In the genomic region with DNA sequence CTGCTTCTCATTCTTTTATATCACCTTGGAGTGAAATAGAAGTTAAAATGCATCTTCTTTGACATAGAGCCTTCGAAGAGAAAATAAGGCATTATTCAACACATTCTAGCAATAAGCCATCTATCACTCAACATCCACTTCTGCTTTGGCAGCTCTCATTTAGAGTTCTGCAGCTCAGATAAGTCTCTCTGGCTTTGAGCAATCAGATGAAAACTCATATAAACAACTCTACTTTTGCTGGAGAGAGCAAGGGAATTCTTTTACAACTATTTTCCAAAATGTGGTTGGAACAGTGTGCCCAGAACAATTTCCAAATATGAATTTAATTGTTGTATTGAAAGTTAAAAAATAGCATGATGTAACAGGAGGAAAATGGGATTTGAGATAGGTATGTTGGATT, we compare ENCODE assay signal across 14 mouse cellular contexts.
"Had no signal": no experiment of that assay in that cellular context is flagged by ENCODE, and none has a peak within 500 bp of the region (broad histone marks: within the 10 kb centered on the region; RNA-seq: fewer than 3 reads in every experiment).

No protein-coding gene starts in this region.

- H3K27ac ChIP-seq: liver, embryonic 15.5 days; macrophage; midbrain, embryonic 13.5 days; midbrain, embryonic 15.5 days; neural tube, embryonic 12.5 days had no signal

- H3K4me2 ChIP-seq: liver, embryonic 15.5 days; lung, embryonic 14.5 days; midbrain, embryonic 11.5 days; midbrain, embryonic 13.5 days; midbrain, embryonic 15.5 days; neural tube, embryonic 12.5 days had no signal

- H3K4me3 ChIP-seq: liver, embryonic 15.5 days; megakaryocyte, embryonic 14.5 days; midbrain, embryonic 13.5 days; midbrain, embryonic 15.5 days; neural tube, embryonic 12.5 days had no signal

- H3K9me3 ChIP-seq: liver, embryonic 15.5 days; megakaryocyte, embryonic 14.5 days; midbrain, embryonic 13.5 days; midbrain, embryonic 15.5 days; neural tube, embryonic 12.5 days had no signal

- H3K27me3 ChIP-seq: liver, embryonic 15.5 days; megakaryocyte, embryonic 14.5 days; midbrain, embryonic 13.5 days; midbrain, embryonic 15.5 days; neural tube, embryonic 12.5 days had no signal

- ATAC-seq: midbrain, embryonic 13.5 days; midbrain, embryonic 15.5 days had no signal

- H3K9ac ChIP-seq: liver, embryonic 15.5 days; liver, postnatal 0 days; lung, embryonic 14.5 days; midbrain, embryonic 13.5 days; midbrain, embryonic 15.5 days; neural tube, embryonic 12.5 days had no signal

- H3K36me3 ChIP-seq: liver, embryonic 15.5 days; midbrain, embryonic 13.5 days; midbrain, embryonic 15.5 days; neural tube, embryonic 12.5 days had no signal

- DNase-seq: liver, postnatal 0 days; lung, embryonic 14.5 days; right cerebral cortex, postnatal 14 days; spleen, adult 18-20 months; thymus, adult 18-20 months; thymus, postnatal 14 days; thymus, postnatal 36 days had no signal

- H3K4me1 ChIP-seq: liver, embryonic 15.5 days; midbrain, embryonic 13.5 days; midbrain, embryonic 15.5 days; neural tube, embryonic 12.5 days had no signal
